Mouse (Mus musculus) kidney, adult 2 months (tissue): ENCODE results near the gene Pnma1. TPM values are rescaled to one million over a fixed set of nuclear protein-coding genes. Genes with fewer than 3 reads are reported as not detected.

Experiments used
- DNase-seq: peaks from one replicate; pipeline ENCODE4 v3.0.0; 2021
- H3K27ac ChIP-seq: fragments of 200-500 bp; 2 replicates; pipeline ENCODE4 v1.5.1; 2012; ENCODE audit warnings: low read depth, low read length, control low read depth, inconsistent platforms; ENCODE audit not compliant: insufficient read depth
- H3K27me3 ChIP-seq: fragments of 200-500 bp; replicated peaks from 2 replicates; pipeline ENCODE4 v1.6.1; 2012; ENCODE audit warnings: mild to moderate bottlenecking, moderate library complexity, low read length, inconsistent platforms; ENCODE audit not compliant: control insufficient read depth, insufficient read depth
- H3K36me3 ChIP-seq: fragments of 200-500 bp; 2 replicates; pipeline ENCODE4 v1.6.1; 2012; ENCODE audit warnings: mild to moderate bottlenecking, moderate library complexity, low read length, inconsistent platforms; ENCODE audit not compliant: control insufficient read depth, insufficient read depth
- H3K4me1 ChIP-seq: fragments of 200-500 bp; 2 replicates; pipeline ENCODE4 v1.6.1; 2011; ENCODE audit warnings: low read length; ENCODE audit not compliant: control insufficient read depth, insufficient read depth
- H3K4me3 ChIP-seq: fragments of 200-500 bp; 2 replicates; pipeline ENCODE4 v1.5.1; 2011; ENCODE audit warnings: mild to moderate bottlenecking, low read depth, low read length, control low read depth; ENCODE audit not compliant: insufficient read depth
- CTCF ChIP-seq: fragments of 200-500 bp; conservative IDR thresholded peaks from 2 replicates; pipeline ENCODE4 v1.5.1; 2011; ENCODE audit warnings: low read depth, mild to moderate bottlenecking, control low read depth, low read length, moderate library complexity, mixed read lengths; ENCODE audit not compliant: insufficient read depth, insufficient read length
- POLR2A ChIP-seq: fragments of 200-500 bp; IDR thresholded peaks from one replicate; pipeline ENCODE4 v1.6.1; 2011; ENCODE audit warnings: low read depth, low read length, control low read depth
- WGBS: fragments of 180-500 bp; shearing (Covaris S2); methylation state at CpG from one replicate; pipeline ENCODE4 v1.1.7; 2018; 5-methylcytosine and 5-hydroxymethylcytosine counted together
- polyA plus RNA-seq: library from polyadenylated mRNA; depleted of rRNA; stranded (reverse); fragments of >200 nt; gene quantifications from 2 replicates; pipeline ENCODE4 v1.2.3, GENCODE M21; 2012

Pnma1 gene
- polyA plus RNA-seq, 1 experiment: not detected

DNA sequence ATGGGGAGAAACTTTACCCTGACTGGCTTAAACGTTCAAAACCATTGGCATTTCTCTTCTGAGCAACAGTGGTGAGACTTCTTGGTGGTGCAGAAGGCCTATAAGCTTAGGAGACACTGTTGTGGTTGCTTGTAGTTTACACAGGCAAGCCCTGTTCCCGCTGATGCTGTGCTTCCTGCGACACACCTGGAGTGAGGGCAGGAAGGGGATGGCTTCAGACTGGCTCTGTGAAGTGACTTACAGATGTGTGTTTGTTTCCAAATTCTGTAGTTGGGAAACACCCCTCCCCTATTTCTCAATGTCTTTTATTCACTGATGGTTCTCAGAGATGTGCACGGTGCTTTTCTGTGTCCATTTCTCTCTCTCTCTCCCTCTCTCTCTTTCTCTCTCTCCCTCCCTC, 8.2 kb downstream of the Pnma1 start:
- TF ChIP-seq POLR2A (no peak), CTCF (no peak)
- DNase-seq: no peak
- Histone ChIP-seq H3K27ac (no peak overlapping the region), H3K4me1 (peaks cover 8% of the 10 kb centered on the region), H3K27me3 (no peaks in the 10 kb centered on the region), H3K36me3 (peaks cover 1% of the 10 kb centered on the region; the same call in 1 of the 2 replicates), H3K4me3 (no peak overlapping the region)
- WGBS: 73% methylated on average over 4 of the region's 4 CpGs

DNA sequence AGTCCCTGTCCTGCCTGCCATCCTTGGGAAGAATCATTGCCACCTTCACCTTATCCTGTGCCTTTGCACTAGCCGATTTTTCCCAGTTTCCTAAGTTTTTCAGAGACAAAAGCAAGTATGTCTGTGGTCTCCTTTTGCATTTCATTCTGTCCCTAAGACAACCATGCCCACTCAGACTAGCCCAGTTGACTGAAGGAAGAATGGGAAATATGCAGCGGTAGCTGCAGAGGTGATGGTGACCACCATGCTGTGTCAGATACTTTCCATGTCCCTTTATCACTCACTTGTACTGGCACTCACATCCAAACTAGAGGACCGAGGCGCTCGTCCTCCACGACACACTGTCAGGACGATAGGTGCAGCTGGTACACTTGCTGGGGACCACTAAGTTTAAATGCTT, 11.2 kb downstream of the Pnma1 start:
- peaks cover 1% of the 10 kb centered on the region; the same call in 1 of the 2 replicates for H3K36me3 ChIP-seq
- no peak for TF ChIP-seq POLR2A
- no peak for TF ChIP-seq CTCF
- WGBS: 93% methylated on average over 7 of the region's 7 CpGs
- H3K4me1 ChIP-seq: peaks cover 8% of the 10 kb centered on the region
- no peaks in the 10 kb centered on the region for H3K27me3 ChIP-seq
- no peak for DNase-seq
- no peak overlapping the region for H3K27ac ChIP-seq
- no peak overlapping the region for H3K4me3 ChIP-seq

DNA sequence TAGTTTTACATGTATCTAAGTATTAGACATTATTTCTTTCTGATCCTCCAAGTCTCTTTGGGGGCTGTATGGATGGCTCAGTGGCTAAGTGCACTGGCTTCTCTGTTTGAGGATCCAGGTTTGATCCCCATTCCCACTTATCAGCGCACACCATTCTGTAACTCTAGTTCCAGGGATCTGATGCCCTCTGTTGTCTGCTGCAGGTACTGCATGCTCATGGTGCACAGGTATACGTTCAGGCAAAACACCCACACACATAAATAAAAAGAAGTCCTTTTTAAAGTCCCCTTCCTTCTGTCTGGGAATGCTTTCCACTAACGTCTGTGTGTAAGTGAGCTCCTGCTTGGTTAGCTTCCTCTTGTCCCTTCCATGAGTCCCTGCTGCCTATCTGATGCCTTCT, 16.0 kb downstream of the Pnma1 start:
- Histone ChIP-seq H3K4me3 (no peak overlapping the region), H3K27me3 (no peaks in the 10 kb centered on the region), H3K4me1 (no peaks in the 10 kb centered on the region), H3K27ac (no peak overlapping the region), H3K36me3 (peaks cover 1% of the 10 kb centered on the region; the same call in 1 of the 2 replicates)
- peak; percentile 60 for DNase-seq
- TF ChIP-seq POLR2A (no peak), CTCF (peak; percentile 73)
- 73% methylated on average over 3 of the region's 3 CpGs for WGBS

DNA sequence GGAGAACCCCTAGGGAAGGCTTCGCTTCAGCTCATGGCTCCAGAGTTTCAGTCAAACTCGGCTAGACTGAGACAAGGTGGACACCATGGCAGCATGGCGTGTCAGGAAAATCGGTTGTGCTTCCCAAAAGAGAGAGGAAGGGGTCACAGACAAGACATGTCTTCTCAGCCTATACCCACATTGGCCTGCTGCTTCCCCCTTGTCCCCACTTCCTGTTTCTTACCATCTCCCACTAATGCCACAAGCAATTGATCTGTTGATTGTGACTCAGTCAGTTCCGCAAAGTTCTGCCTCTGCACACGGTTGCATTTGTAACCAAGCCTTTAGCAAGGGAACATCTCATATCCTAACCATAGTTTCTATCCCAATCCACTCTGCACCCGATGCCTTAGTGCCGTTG, 18.4 kb downstream of the Pnma1 start:
- DNase-seq: no peak
- no peak overlapping the region for H3K27ac ChIP-seq
- H3K4me1 ChIP-seq: no peaks in the 10 kb centered on the region
- no peak for TF ChIP-seq CTCF
- TF ChIP-seq POLR2A: no peak
- H3K27me3 ChIP-seq: no peaks in the 10 kb centered on the region
- peaks cover 2% of the 10 kb centered on the region; the same call in 1 of the 2 replicates for H3K36me3 ChIP-seq
- no peak overlapping the region for H3K4me3 ChIP-seq
- 92% methylated on average over 8 of the region's 8 CpGs for WGBS

DNA sequence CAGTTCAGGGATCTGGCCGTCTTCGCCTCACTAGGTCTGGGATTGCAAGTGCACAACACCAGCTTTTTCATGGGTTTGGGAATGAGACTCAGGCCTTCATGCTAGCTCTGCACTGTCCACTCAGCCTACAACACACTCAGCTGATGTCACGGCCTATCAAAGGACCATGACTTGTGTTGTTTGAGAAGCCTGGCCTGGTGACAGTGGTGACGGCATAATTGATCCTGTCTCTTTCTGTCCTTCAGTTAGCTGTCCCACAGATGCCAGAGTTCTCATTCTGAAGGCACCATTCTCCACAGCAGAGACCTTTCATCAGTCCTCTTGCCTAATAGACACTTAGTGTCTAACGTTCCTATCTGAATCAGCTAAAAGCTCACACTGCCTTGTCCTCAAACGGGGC, 19.7 kb downstream of the Pnma1 start:
- Histone ChIP-seq H3K4me3 (no peak overlapping the region), H3K27ac (no peak overlapping the region), H3K36me3 (peaks cover 2% of the 10 kb centered on the region; the same call in 1 of the 2 replicates), H3K27me3 (no peaks in the 10 kb centered on the region), H3K4me1 (no peaks in the 10 kb centered on the region)
- no peak for DNase-seq
- no peak for TF ChIP-seq POLR2A
- WGBS: 92% methylated on average over 6 of the region's 6 CpGs

DNA sequence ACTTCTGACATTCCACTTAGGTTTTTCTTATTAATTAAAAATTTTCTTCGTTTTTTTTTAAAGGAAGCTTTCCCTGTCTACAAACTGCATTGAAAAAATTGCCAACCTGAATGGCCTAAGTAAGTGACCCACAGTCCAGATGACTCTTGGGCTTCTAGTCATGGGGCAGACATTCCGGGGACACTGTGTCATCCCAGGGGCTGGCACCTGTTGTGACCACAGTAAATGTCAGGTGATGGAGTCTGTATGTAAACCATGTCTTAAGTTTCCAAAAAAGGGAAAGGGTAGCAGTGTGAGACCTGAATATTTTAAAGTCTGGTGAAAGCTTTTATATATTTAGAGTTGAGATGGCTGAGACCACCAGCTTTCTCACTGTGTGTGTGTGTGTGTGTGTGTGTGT, 21.4 kb downstream of the Pnma1 start:
- no peak for TF ChIP-seq CTCF
- TF ChIP-seq POLR2A: no peak
- no peak for DNase-seq
- no peaks in the 10 kb centered on the region for H3K4me1 ChIP-seq
- no peaks in the 10 kb centered on the region for H3K27me3 ChIP-seq
- H3K4me3 ChIP-seq: no peak overlapping the region
- H3K36me3 ChIP-seq: peaks cover 2% of the 10 kb centered on the region; the same call in 1 of the 2 replicates
- 91% methylated on average over 2 of the region's 2 CpGs for WGBS
- no peak overlapping the region for H3K27ac ChIP-seq

DNA sequence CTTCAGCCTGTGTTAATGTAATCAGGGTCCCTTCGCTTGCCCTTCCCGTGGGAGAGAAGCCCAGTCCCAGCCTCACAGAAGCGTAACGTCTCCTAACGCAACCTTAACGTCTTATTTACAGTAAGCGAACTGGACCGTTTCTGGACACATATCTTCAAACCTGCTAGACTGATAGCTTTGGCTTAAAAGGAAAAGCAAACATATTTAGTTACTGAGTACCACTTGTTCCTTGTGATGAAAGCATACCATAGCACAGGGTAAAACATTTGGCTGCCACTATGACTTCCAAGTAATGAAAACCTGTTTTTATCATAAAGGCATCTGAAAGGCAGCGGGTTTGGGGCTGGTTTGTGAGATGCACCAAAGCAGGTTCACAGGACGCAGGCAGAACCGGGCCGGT, 22.4 kb downstream of the Pnma1 start:
- no peak overlapping the region for H3K4me3 ChIP-seq
- H3K27ac ChIP-seq: no peak overlapping the region
- H3K27me3 ChIP-seq: no peaks in the 10 kb centered on the region
- TF ChIP-seq CTCF: no peak
- no peak for TF ChIP-seq POLR2A
- 71% methylated on average over 12 of the region's 12 CpGs for WGBS
- no peaks in the 10 kb centered on the region for H3K4me1 ChIP-seq
- peaks cover 2% of the 10 kb centered on the region; the same call in 1 of the 2 replicates for H3K36me3 ChIP-seq
- DNase-seq: no peak

DNA sequence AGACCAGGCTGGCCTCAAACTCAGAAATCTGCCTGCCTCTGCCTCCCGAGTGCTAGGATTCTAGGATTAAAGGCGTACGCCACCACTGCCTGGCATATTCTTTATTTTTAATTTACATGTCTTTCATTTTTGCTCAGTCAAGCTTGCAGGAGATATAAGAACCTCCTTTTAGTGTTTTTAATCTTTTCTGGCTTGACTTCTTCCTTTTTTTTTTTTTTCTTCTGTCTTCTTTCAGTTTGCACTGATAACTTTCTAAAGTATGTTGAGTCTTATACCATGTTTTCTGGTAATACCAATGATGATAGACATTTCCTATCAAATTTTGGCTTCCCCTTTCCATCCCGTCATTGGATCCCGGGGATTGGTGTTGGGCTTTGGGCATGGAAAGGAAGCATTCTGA, 28.7 kb downstream of the Pnma1 start:
- WGBS: 93% methylated on average over 5 of the region's 5 CpGs
- H3K36me3 ChIP-seq: no peaks in the 10 kb centered on the region
- peaks cover 6% of the 10 kb centered on the region; the same call in 1 of the 2 replicates for H3K4me1 ChIP-seq
- no peaks in the 10 kb centered on the region for H3K27me3 ChIP-seq
- no peak overlapping the region for H3K4me3 ChIP-seq
- DNase-seq: no peak
- no peak overlapping the region for H3K27ac ChIP-seq
- TF ChIP-seq POLR2A (no peak), CTCF (no peak)
